Mouse (Mus musculus) intestine, postnatal 0 days (tissue): ENCODE results near the gene Csk. TPM values are rescaled to one million over a fixed set of nuclear protein-coding genes. Genes with fewer than 3 reads are reported as not detected.

Experiments
- ATAC-seq: fragments of 200-750 bp; cut with Nextera tagmentation; 2 replicates; pipeline ENCODE4 v1.8.0; 2017; ENCODE audit warnings: mild to moderate bottlenecking, moderate TSS enrichment, moderate library complexity
- H3K27ac ChIP-seq: fragments of 300-500 bp; sonication (generic); 2 replicates; pipeline ENCODE4 v1.5.1; 2014; ENCODE audit warnings: mild to moderate bottlenecking, low read depth, low read length, moderate library complexity
- H3K27me3 ChIP-seq: fragments of 300-500 bp; sonication (generic); replicated peaks from 2 replicates; pipeline ENCODE4 v1.6.1; 2014; ENCODE audit warnings: low read length, mixed read lengths; ENCODE audit not compliant: control insufficient read depth, insufficient read depth
- H3K36me3 ChIP-seq: fragments of 300-500 bp; sonication (generic); 2 replicates; pipeline ENCODE4 v1.6.1; 2014; ENCODE audit warnings: mild to moderate bottlenecking, moderate library complexity; ENCODE audit not compliant: control insufficient read depth, insufficient read depth
- H3K4me1 ChIP-seq: fragments of 300-500 bp; sonication (generic); replicated peaks from 2 replicates; pipeline ENCODE4 v1.6.1; 2014; ENCODE audit warnings: antibody characterized with exemption, low read length, mixed read lengths; ENCODE audit not compliant: control insufficient read depth, insufficient read depth
- H3K4me2 ChIP-seq: fragments of 300-500 bp; sonication (generic); replicated peaks from 2 replicates; pipeline ENCODE4 v1.6.1; 2014; ENCODE audit warnings: low read depth, mild to moderate bottlenecking, moderate library complexity
- H3K4me3 ChIP-seq: fragments of 300-500 bp; sonication (generic); 2 replicates; pipeline ENCODE4 v1.5.1; 2014; ENCODE audit warnings: low read depth, low read length
- H3K9ac ChIP-seq: fragments of 300-500 bp; sonication (generic); 2 replicates; pipeline ENCODE4 v1.6.1; 2014; ENCODE audit warnings: mild to moderate bottlenecking, low read depth, low read length
- H3K9me3 ChIP-seq: fragments of 300-500 bp; sonication (generic); 2 replicates; pipeline ENCODE4 v1.6.1; 2016; ENCODE audit warnings: mixed run types; ENCODE audit not compliant: control insufficient read depth
- CTCF ChIP-seq: sonication (generic); IDR thresholded peaks from 2 replicates; pipeline ENCODE4 v1.5.1; 2016; ENCODE audit warnings: low read depth, mild to moderate bottlenecking, control low read depth, antibody characterized with exemption, moderate library complexity
- WGBS: fragments of 180-500 bp; shearing (Covaris S2); extraction: QIAGEN DNeasy Blood & Tissue Kit; methylation state at CpG from one replicate; pipeline ENCODE4 v1.1.7; 2014; 5-methylcytosine and 5-hydroxymethylcytosine counted together
- polyA plus RNA-seq: library from polyadenylated mRNA; unstranded; fragments of >200 nt; fragmentation: Nextera tagmentation; extraction: Ambion mirVana; gene quantifications from 2 replicates; pipeline ENCODE4 v1.2.1, GENCODE M21; 2015

The Csk gene
- polyA plus RNA-seq, 1 experiment from 2014 or later: 18.7 TPM

GRCm38 (mm10) chr9:57688158-57688557 is 34.7 kb upstream of the Csk start:
- H3K36me3 ChIP-seq: no peaks in the 10 kb centered on the region
- H3K27me3 ChIP-seq: no peaks in the 10 kb centered on the region
- WGBS: 34% methylated on average over 2 of the region's 2 CpGs
- H3K4me1 ChIP-seq: no peaks in the 10 kb centered on the region
- no peak overlapping the region for H3K4me2 ChIP-seq
- no peak overlapping the region for H3K9ac ChIP-seq
- no peak overlapping the region for H3K27ac ChIP-seq
- TF ChIP-seq CTCF: peak; percentile 64
- no peak overlapping the region for H3K4me3 ChIP-seq
- no peaks in the 10 kb centered on the region for H3K9me3 ChIP-seq
- ATAC-seq: no peak

- Histone ChIP-seq H3K27me3 (no peaks in the 10 kb centered on the region), H3K27ac (no peak within 1 kb of the TSS), H3K36me3 (no peaks in the 10 kb centered on the region), H3K9me3 (no peaks in the 10 kb centered on the region), H3K4me3 (no peak within 1 kb of the TSS), H3K4me2 (no peak within 1 kb of the TSS), H3K4me1 (no peaks in the 10 kb centered on the region), H3K9ac (no peak within 1 kb of the TSS)
- WGBS: 89% methylated on average over 2 of the region's 2 CpGs
- no peak for ATAC-seq
- TF ChIP-seq CTCF: no peak
Observed at GRCm38 (mm10) chr9:57687751-57688150, 34.3 kb upstream of the Csk start, which contains the start of gene Cyp1a1. Gene Cyp1a1, plus strand, starts transcription at chr9:57687928.

- Histone ChIP-seq H3K9me3 (no peaks in the 10 kb centered on the region), H3K4me3 (no peak overlapping the region), H3K4me2 (no peak overlapping the region), H3K27ac (no peak overlapping the region), H3K36me3 (no peaks in the 10 kb centered on the region), H3K27me3 (no peaks in the 10 kb centered on the region), H3K4me1 (no peaks in the 10 kb centered on the region), H3K9ac (no peak overlapping the region)
- WGBS: 83% methylated on average over 5 of the region's 5 CpGs
- TF ChIP-seq CTCF: no peak
- no peak for ATAC-seq
Observed at GRCm38 (mm10) chr9:57686011-57686410, 32.6 kb upstream of the Csk start.

- Histone ChIP-seq H3K9me3 (no peaks in the 10 kb centered on the region), H3K27me3 (no peaks in the 10 kb centered on the region), H3K4me2 (no peak within 1 kb of the TSS), H3K9ac (no peak within 1 kb of the TSS), H3K36me3 (no peaks in the 10 kb centered on the region), H3K27ac (no peak within 1 kb of the TSS), H3K4me1 (no peaks in the 10 kb centered on the region), H3K4me3 (no peak within 1 kb of the TSS)
- WGBS: 65% methylated on average over 5 of the region's 5 CpGs
- TF ChIP-seq CTCF: no peak
- no peak for ATAC-seq
Observed at GRCm38 (mm10) chr9:57683520-57683919, 30.1 kb upstream of the Csk start, which contains the start of gene Cyp1a2. Gene Cyp1a2, minus strand, starts transcription at chr9:57683703.

- no peaks in the 10 kb centered on the region for H3K9me3 ChIP-seq
- TF ChIP-seq CTCF: no peak
- H3K4me2 ChIP-seq: no peak overlapping the region
- ATAC-seq: no peak
- H3K27ac ChIP-seq: no peak overlapping the region
- H3K9ac ChIP-seq: no peak overlapping the region
- no peak overlapping the region for H3K4me3 ChIP-seq
- H3K27me3 ChIP-seq: no peaks in the 10 kb centered on the region
- WGBS: 81% methylated on average over 10 of the region's 10 CpGs
- H3K4me1 ChIP-seq: no peaks in the 10 kb centered on the region
- H3K36me3 ChIP-seq: no peaks in the 10 kb centered on the region
Observed at GRCm38 (mm10) chr9:57681411-57681810, 28.0 kb upstream of the Csk start.

GRCm38 (mm10) chr9:57671500-57671899 is 18.1 kb upstream of the Csk start:
- H3K36me3 ChIP-seq: no peaks in the 10 kb centered on the region
- H3K9ac ChIP-seq: no peak overlapping the region
- no peak overlapping the region for H3K4me3 ChIP-seq
- H3K4me1 ChIP-seq: peaks cover 9% of the 10 kb centered on the region; the same call in 1 of the 2 replicates
- H3K4me2 ChIP-seq: no peak overlapping the region
- H3K27me3 ChIP-seq: no peaks in the 10 kb centered on the region
- no peak for ATAC-seq
- H3K27ac ChIP-seq: no peak overlapping the region
- TF ChIP-seq CTCF: no peak
- 78% methylated on average over 5 of the region's 5 CpGs for WGBS
- H3K9me3 ChIP-seq: no peaks in the 10 kb centered on the region

- peaks cover 9% of the 10 kb centered on the region; the same call in 1 of the 2 replicates for H3K4me1 ChIP-seq
- WGBS: 88% methylated on average over 4 of the region's 4 CpGs
- no peak overlapping the region for H3K4me2 ChIP-seq
- TF ChIP-seq CTCF: no peak
- no peaks in the 10 kb centered on the region for H3K27me3 ChIP-seq
- H3K9ac ChIP-seq: no peak overlapping the region
- H3K9me3 ChIP-seq: no peaks in the 10 kb centered on the region
- no peak for ATAC-seq
- H3K4me3 ChIP-seq: no peak overlapping the region
- H3K36me3 ChIP-seq: no peaks in the 10 kb centered on the region
- H3K27ac ChIP-seq: no peak overlapping the region
Observed at GRCm38 (mm10) chr9:57671037-57671436, 17.6 kb upstream of the Csk start.
